Mouse (Mus musculus): ENCODE results near the gene Cdh7.

DNA sequence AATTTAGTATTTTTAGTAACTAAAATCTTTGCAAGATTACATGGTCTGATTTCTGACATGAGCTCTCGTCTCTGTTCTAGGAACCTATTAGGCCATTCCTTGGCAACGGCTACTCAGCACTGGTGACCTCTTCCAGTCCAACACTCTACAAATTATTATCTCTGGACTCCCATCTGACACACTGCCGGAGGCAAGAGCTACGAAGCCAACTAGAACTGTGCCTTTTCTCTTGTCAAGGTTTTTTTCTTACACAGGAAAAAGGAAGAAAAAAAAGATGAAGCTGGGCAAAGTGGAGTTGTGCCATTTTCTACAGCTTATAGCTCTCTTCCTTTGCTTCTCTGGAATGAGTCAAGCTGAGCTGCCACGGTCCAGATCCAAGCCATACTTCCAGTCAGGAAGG, 11.7 kb downstream of the Cdh7 start:
- TF ChIP-seq CTCF (IDR thresholded peaks at IDR 0.05; ENCODE audit: low read depth) (no peak), EP300 (IDR thresholded peaks at IDR 0.05; ENCODE audit: low read depth) (no peak)
